Mouse (Mus musculus): ENCODE measurements around the gene Btbd35f15.
"Not testable (repeated sequence)": the region's sequence is repeated elsewhere in the genome, so short reads cannot be mapped to it uniquely, and the experiment has no call there.

Gene Btbd35f15

DNA sequence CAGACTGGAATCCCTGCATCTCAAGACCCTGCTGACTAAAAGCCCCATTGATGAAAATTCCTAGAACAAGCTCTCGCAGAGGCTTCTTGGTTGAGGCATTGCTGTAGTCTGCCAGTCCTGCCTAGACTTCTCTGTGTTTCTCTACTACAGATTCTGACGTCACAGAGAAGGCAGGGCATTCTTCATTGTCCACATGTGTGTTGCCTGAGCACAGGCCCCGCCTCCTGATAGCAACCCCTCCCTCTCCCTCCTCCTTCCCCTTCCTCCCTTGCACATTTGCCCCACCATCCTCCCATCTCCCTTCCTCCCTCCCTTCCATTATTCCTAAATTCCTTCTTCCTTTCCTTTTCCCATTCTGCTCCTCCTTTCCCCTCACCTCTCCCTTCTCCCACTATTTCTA, at the start of gene Btbd35f15:
Gene Btbd35f15, minus strand, starts transcription at position 101 of the 400 bp plus-strand sequence.
- not testable (repeated sequence) for DNase-seq (ENCODE audit: low spot score in 2 of 2)

All from natural killer cell, adult 2 months (primary cell).